Mouse (Mus musculus) forebrain, embryonic 14.5 days (tissue): ENCODE measurements at regions not wholly inside any gene's neighbourhood (a gene's known extent, or its start where the extent isn't known, plus 50 kb on each side); places are given as distances from the start of the nearest gene placed in this dataset.

Source experiments
- ATAC-seq: fragments of 200-750 bp; cut with Nextera tagmentation; 2 replicates; pipeline ENCODE4 v1.8.0; 2017; ENCODE audit warnings: mild to moderate bottlenecking, moderate library complexity
- DNase-seq: peaks from one replicate; pipeline ENCODE4 v3.0.0-alpha.2; 2015; ENCODE audit warnings: low spot score
- H3K27ac ChIP-seq: fragments of 300-500 bp; sonication (generic); 2 replicates; pipeline ENCODE4 v1.5.1; 2014; ENCODE audit warnings: low read depth, mild to moderate bottlenecking, control low read depth, low read length, moderate library complexity
- H3K27me3 ChIP-seq: fragments of 300-500 bp; sonication (generic); replicated peaks from 2 replicates; pipeline ENCODE4 v1.6.1; 2014; ENCODE audit warnings: low read length, control low read depth, mixed read lengths; ENCODE audit not compliant: control insufficient read depth, insufficient read depth
- H3K36me3 ChIP-seq: fragments of 300-500 bp; sonication (generic); 2 replicates; pipeline ENCODE4 v1.6.1; 2014; ENCODE audit warnings: low read length, control low read depth; ENCODE audit not compliant: control insufficient read depth, insufficient read depth
- H3K4me1 ChIP-seq: fragments of 300-500 bp; sonication (generic); 2 replicates; pipeline ENCODE4 v1.6.1; 2014; ENCODE audit warnings: antibody characterized with exemption, low read length, control low read depth; ENCODE audit not compliant: control insufficient read depth, insufficient read depth
- H3K4me2 ChIP-seq: fragments of 300-500 bp; sonication (generic); 2 replicates; pipeline ENCODE4 v1.6.1; 2014; ENCODE audit warnings: mild to moderate bottlenecking, control low read depth, low read length
- H3K4me3 ChIP-seq: fragments of 300-500 bp; sonication (generic); 2 replicates; pipeline ENCODE4 v1.5.1; 2014; ENCODE audit warnings: low read depth, low read length, control low read depth
- H3K9ac ChIP-seq: fragments of 300-500 bp; sonication (generic); 2 replicates; pipeline ENCODE4 v1.6.1; 2014; ENCODE audit warnings: mild to moderate bottlenecking, low read length, control low read depth, moderate library complexity
- H3K9me3 ChIP-seq: fragments of 300-500 bp; sonication (generic); replicated peaks from 2 replicates; pipeline ENCODE4 v1.6.1; 2016; ENCODE audit warnings: low read length, control low read depth, mixed read lengths; ENCODE audit not compliant: control insufficient read depth
- WGBS: fragments of 180-500 bp; shearing (Covaris S2); extraction: QIAGEN DNeasy Blood & Tissue Kit; methylation state at CpG from one replicate; pipeline ENCODE4 v1.1.7; 2014; 5-methylcytosine and 5-hydroxymethylcytosine counted together

GRCm38 (mm10) chr11:95198196-95198595, 52.1 kb upstream of the Dlx4 start:
- Histone ChIP-seq H3K9me3 (no peaks in the 10 kb centered on the region), H3K4me1 (no peaks in the 10 kb centered on the region), H3K36me3 (no peaks in the 10 kb centered on the region), H3K27ac (no peak overlapping the region), H3K9ac (no peak overlapping the region), H3K4me2 (no peak overlapping the region), H3K27me3 (peaks cover 25% of the 10 kb centered on the region), H3K4me3 (no peak overlapping the region)
- ATAC-seq: no peak
- no peak for DNase-seq
- 40% methylated on average over 13 of the region's 13 CpGs for WGBS

GRCm38 (mm10) chr11:95200971-95201370, 54.9 kb upstream of the Dlx4 start:
- peaks cover 26% of the 10 kb centered on the region for H3K27me3 ChIP-seq

GRCm38 (mm10) chr11:95210185-95211030, 50.9 kb upstream of the Tac4 start:
- H3K27me3 ChIP-seq: no peaks in the 10 kb centered on the region
- peak overlapping the region; percentile 35; the same call in 1 of the 2 replicates for H3K9ac ChIP-seq
- no peaks in the 10 kb centered on the region for H3K9me3 ChIP-seq
- ATAC-seq (peak; percentile 78), DNase-seq (peak; percentile 62)
- H3K4me1 ChIP-seq: 0 out of 2 replicates have a peak, but pooled peaks cover 9% of the 10 kb centered on the region
- WGBS: 2% methylated on average over 21 of the region's 22 CpGs
- no peak overlapping the region for H3K27ac ChIP-seq
- no peaks in the 10 kb centered on the region for H3K36me3 ChIP-seq
- H3K4me2 ChIP-seq: peak overlapping the region; percentile 53
- peak overlapping the region; percentile 19 for H3K4me3 ChIP-seq

More at GRCm38 (mm10) chr11:95200971-95201370, 54.9 kb upstream of the Dlx4 start:
- ATAC-seq (no peak), DNase-seq (no peak)
- Histone ChIP-seq H3K36me3 (no peaks in the 10 kb centered on the region), H3K4me1 (no peaks in the 10 kb centered on the region), H3K9ac (no peak overlapping the region), H3K4me3 (no peak overlapping the region), H3K27ac (no peak overlapping the region), H3K9me3 (no peaks in the 10 kb centered on the region), H3K4me2 (no peak overlapping the region)
- 48% methylated on average over 3 of the region's 3 CpGs for WGBS

- Histone ChIP-seq H3K27ac (no peak overlapping the region), H3K27me3 (no peaks in the 10 kb centered on the region), H3K36me3 (no peaks in the 10 kb centered on the region), H3K4me2 (peak overlapping the region; percentile 53), H3K9ac (no peak overlapping the region; the same call in 1 of the 2 replicates), H3K9me3 (no peaks in the 10 kb centered on the region), H3K4me3 (peak overlapping the region; percentile 19; the same call in 1 of the 2 replicates), H3K4me1 (0 out of 2 replicates have a peak, but pooled peaks cover 9% of the 10 kb centered on the region)
- WGBS: 15% methylated on average over 5 of the region's 5 CpGs
- no peak for DNase-seq
- no peak for ATAC-seq
These were observed 50.3 kb upstream of the Tac4 start for GRCm38 (mm10) chr11:95211031-95211425.
